Mouse (Mus musculus) retina, embryonic 14.5 days (tissue): ENCODE data around the gene Hoxa10.
A peak's percentile ranks its signal among the peaks of the same experiment; 100 is the strongest.

Experiments
- DNase-seq: peaks from one replicate; pipeline ENCODE4 v3.0.0-alpha.2; 2015; ENCODE audit warnings: low spot score

The Hoxa10 gene

DNA sequence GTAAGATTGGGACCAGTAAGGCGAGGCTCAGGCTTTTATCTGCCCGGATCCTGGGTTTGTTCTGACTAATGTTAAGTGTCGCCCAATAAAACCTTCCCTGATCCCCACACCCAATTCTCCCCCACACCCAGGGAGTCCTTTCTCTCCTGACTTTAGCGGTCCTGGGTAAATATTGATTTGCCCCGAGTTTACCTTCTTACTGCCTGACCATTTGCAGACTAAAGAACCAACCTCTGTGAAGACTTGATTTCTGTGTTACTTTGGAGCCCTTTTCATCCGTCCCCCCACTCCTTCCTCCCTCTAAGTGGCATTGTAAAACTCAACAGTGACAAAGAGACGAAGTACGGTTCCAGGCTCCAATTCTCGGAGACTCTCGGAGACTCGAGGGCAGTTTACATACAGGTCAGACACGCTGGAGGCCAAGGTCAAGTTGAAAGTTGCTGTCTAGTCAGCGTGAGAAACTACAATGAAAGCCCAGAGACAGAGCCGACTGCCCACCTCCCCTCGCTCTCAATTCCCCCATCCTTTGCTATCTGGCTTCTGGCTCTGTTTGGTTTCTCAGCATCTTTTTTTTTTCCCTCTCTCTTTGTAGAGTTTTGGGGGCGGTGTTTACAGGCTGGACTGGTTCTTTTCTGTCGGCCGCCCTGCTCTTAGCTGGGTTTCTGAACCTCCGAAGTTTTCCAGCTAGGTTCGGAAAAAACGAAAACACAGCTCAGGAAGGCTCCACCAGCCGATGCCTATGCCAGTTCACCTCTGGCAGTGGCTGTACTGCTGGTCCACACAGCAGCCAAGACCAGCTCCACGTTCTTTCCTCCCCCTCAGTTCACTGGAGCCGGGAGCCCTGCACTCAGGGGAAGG lies 22.0 kb upstream of the Hoxa10 start:
- no peak for DNase-seq

DNA sequence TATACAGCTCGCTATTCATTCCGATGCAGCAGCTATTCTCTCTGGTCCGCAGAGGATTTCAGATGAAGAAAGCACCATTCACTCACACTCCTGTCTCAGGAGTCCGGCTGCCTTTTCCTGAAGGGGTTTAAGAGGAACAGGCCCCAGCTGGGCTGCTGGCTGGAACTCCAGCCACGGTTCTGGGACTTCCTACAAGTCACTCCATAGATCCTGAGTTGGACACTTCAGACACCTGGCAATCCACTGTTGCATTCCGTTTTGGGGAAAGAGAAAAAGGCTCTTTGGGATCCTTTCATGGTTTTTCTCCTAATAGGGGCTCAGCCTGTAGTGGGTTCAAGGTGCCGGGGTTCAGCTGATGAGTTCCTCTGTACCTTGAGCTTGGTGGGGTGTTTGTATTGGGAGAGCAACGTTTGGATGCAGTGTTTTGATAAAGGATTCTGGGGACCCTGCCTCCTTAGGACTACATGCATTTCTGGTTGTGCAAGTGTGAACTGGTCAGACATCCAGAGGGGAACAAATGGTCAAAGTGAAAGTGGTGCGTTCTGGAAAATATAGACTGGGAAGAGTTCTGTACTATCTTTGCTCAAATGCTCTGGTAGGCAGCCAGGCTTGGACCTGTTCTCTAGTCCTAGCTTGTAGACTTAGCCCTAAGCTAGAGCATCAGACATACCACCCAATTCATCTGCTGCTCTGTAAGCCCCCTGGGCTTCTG lies 21.3 kb upstream of the Hoxa10 start:
- DNase-seq, result no peak

DNA sequence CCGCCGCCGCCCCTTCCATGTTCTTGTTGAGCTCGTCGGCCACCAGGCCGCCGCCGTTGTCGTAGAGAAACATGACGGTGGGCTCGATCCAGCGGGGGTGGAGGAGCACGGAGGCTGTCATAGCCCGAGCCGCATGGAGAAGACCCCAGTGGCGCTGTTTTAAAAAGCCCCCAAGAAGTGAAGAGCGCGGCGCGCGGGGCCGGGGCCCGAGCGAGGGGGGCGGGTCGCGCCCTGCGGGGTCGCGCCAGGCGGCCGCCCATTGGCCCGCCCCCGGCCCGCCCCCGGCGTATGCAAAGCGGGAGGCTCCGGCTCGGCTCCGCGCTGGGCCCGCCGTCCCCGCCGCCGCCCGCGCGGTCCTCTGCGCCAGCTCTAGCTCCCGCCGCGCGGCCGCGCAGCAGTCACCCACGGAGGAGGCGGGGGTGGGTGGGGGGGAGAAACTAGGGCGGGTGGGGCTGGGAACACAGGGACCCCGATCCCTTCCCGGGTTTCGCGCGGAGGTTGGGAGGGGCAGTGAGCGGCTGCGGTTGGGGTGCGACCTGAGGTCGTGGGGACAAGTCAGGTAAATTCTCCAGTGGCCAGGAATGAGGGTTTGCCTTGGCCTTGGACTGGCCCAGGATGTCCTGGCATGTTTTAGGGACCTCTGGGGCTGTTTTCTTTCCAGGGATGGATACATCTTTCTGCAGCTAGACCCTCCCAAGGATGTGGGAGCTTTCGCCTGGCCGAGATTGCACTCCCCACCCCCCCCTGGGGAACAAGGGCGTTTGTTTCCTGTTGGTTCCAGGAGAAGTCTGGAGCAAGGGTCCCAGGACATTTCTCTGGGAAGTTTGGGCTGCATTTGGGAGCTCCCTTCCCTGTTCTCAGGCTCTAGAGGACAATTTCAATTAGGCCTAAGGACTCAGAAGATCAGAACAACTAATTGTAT lies 20.3 kb upstream of the Hoxa10 start, which contains the start of gene Hoxa13:
Gene Hoxa13, minus strand, starts transcription at position 227 of the 922 bp plus-strand sequence.
- no peak for DNase-seq

DNA sequence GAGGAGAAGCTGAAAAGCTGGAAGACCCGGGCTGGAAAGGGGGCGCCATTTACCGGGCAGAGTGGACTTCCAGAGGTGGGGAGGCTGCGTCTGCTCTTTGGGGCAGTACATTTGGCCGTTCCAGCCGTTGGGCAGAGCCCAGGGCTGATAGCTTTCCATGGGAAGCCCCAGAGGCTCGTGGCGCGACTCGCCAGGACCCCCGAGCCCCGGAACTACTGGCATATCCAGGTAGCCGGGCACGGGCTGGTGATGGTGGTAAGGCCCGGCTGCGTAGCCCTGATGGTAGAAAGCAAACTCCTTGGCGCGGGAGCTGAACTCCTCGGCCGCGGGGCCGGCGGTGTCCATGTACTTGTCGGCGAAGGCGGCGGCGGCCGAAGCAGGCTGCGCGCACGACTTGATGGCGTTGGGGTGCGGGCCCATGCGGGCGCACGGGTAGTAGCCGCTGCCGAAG lies 19.2 kb upstream of the Hoxa10 start:
- DNase-seq, result no peak

DNA sequence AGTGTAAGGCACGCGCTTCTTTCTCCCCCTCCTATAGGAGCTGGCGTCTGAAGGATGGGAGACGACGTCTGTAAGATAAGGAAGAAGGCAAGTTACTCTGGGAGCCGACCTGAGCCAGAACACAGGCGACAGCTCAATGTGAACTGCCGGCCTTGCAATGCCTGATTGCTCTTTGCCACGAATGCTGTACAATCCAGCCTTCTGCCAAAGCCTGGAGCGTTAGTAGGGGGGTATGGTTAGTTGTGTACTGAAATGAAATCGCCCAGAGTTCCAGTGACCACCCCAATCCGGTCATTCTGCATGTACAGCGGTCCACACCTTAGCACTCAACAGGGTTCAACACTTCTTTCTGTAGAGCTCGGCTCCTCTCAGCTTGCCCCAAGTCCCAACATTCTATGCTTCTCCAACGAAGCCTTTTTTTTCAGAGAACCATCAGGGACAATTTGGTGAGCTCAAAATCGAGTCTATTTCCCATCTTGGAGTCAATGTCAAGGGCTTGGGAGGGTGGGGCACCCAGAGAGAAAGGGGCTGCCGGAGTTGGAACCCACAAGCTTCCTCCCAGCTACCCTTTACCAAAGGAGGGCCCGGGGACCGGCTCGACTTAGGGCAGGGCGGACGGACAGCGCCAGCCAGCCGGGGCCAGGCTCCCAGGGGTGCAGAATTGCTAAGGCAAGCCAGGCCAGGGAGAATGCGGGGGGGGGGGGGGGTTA lies 18.6 kb upstream of the Hoxa10 start:
- DNase-seq, result no peak

DNA sequence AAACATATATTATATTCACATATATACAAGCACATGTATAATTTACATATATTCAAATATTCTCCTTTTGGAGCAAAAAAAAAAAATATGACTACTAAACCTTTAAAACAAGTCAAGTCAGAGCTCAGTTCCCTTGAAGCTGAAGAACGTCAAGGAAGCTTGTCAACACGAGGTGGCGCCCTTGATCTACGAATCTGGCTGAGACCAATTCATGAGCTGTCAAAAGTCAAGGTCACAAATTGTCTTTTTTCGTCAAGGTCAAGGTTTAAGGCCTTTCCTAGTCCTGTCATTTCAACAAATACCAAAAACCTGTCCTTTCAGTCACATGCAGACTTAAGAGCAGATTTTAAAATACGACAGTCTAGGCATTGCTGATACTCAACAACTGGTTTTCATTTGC lies 16.3 kb upstream of the Hoxa10 start:
- DNase-seq, result peak; percentile 92

DNA sequence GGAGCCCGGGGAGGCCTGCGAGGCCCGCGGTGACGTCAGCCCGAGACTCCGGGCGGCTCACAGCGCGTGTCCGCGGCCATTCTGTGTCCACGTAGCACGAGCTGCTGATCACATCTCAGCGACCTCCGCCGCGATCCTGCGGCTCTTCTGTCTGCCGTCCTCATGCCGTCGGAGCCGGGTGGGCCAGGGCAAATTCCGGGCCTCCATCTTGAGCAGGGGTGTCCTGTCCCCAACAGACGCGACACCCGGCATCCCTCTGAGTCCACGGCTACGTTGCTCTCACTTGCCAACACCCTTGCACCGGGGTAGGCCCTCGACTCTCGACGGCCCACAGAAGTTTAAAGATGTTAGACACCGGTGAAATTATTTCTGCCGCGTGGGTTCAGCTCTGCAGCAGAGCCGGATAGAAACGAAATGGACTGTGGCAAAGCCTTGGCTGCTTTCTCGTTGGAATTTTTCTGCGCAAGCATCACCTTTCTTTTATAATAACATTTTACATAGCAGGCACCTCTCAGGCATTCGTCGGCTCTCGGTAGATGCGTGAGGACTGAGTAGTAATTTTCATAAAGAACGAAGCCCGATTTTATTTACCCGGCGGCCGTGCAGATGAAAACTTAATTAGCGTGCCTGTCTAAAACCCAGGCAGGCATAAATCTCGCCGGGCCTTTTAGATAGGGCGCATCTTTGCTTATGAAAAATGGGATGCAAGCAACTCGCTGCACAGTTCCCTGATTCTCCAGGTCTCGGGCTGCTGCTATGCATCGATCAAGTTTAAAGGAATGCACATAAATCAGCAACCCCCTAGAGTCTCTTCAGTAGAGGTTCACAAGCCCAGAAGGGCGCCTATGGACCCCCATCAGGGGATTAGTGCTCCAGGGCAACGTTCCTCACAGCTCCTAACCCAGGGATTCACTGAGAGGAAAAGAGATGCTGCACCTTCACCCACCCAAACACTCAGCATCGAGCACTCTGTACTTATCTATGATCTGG lies 13.2 kb upstream of the Hoxa10 start:
- peak; percentile 53 for DNase-seq

DNA sequence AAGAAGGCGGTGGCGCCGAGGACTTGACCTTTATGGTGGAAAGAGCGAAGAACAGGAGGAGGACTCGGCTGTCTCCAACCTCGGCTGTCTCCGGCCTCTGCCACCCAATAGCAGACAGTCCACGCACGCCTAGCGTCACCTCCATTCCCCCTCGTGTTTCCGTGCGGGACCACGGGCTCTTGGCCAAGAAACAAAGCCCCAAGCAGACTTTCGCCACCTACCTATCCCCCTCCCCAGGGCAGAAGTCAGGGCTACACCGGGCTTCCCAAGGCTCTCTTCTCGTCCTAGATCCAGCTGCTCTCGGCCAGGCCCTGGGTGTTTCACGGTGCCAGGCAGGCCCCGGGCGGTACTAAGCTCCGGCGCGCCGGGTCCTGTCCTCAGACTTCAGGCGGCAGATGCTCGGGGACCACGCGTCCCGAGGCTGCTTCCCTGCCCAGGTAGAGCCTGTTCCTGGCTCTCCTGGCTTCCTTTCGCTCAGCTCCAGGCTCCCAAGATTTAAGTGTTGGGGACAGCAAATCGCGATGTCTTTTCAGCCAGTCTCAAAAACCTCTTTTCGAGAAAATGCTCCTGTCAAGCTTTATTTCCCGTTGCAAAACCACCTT lies 12.2 kb upstream of the Hoxa10 start:
- no peak for DNase-seq

DNA sequence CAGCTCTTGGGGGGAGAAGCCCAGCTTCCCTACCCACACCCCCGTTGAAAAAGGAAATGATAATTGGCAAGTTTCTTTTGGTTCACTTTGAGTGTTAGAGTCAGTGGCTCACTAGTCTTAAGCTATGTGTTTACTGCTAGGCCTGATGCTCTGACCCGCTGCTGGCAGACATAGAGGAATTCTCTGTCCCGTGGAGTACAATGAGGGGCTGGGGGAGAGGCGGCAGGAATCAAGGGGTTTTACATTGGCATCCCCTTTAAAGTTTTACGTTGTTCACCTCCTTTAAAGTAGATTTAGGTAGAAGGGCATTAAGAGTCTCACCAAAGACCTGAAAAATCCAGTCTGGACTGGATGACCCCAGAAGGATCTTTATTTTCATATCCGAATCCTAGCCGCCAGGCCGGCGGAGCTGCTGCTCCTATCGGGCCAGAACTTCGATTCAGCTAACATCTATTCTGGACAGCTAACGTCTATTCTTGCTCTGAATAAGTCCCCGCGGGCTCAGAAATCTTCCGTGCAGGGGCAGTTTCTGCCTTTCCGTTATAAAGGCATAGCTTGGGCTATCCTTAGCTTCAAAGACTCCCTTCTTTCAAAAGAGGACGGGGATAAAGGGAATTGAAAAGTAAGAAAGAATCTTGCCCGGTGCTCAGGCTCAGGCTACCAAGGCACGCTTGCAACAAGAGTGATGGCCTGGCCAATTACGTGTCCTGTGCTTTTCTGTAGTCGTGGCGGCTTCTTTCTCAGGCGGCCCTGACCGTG lies 11.5 kb upstream of the Hoxa10 start:
- no peak for DNase-seq

DNA sequence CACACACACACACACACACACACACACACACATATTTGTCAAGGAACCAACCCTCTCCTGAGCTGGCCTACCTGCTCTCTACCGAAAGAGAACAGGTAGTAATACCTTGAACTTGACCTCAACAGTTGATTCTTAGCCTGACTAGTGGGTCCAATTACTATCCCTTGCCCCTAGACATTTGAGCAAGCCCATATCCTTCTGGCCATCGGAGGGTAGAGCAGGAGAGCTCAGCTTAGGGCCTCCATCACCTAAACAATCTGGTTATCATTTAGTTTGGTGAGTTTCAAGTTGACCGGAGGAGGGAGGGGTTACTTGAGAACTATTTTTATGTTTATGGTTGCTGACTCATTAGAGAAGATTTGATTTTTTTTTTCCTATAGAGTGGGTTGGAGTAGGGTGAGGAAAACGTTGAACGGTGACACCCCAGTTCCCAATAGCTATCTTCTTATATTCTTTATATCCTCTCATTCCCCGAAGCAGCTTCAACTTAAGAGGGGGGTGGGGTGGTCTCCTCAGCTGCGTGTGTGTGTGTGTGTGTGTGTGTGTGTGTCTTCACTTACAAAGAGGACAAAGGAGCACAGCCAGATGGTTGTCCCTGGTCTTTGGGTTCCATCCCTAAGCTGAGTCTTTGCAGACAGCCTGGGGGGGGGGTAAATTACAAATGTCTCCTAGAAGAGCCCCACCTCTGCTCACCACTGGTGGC lies 10.7 kb upstream of the Hoxa10 start:
- no peak for DNase-seq

DNA sequence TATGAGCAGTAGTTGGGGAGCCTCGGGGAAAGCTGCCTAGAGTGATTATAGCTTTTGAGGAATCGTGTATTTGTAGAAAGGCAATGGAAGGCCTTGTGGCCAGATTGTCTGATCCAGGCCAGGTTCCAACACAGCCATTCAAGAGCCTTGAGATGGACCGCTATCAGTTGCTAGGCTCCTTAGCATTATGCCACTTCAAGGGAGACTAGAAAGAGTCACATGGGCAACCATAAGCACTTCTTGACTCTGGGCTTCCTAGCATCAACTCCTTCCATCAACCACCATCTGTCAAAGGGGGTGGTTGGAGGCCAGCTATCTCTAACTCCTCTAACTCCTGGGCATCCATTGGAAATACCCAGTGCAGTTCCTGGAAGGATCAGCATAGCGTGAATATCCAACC lies 9.2 kb upstream of the Hoxa10 start:
- no peak for DNase-seq

DNA sequence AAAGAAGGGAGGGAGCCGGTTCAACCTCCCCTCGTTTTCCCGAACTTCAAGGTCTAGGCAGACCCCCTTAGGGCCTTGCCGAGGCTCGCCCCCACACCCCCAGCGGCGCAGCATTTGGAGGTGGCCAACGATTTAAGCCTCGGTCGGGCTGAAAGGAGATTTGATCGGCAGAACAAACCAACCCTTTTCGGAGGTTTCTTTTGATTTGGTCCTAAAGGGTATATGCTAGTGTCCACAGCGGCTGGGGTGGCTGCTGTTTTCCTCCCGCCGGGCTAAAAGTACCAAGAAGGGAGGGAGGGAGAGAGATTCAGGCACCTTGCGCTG lies 8.7 kb upstream of the Hoxa10 start:
- DNase-seq, result no peak

DNA sequence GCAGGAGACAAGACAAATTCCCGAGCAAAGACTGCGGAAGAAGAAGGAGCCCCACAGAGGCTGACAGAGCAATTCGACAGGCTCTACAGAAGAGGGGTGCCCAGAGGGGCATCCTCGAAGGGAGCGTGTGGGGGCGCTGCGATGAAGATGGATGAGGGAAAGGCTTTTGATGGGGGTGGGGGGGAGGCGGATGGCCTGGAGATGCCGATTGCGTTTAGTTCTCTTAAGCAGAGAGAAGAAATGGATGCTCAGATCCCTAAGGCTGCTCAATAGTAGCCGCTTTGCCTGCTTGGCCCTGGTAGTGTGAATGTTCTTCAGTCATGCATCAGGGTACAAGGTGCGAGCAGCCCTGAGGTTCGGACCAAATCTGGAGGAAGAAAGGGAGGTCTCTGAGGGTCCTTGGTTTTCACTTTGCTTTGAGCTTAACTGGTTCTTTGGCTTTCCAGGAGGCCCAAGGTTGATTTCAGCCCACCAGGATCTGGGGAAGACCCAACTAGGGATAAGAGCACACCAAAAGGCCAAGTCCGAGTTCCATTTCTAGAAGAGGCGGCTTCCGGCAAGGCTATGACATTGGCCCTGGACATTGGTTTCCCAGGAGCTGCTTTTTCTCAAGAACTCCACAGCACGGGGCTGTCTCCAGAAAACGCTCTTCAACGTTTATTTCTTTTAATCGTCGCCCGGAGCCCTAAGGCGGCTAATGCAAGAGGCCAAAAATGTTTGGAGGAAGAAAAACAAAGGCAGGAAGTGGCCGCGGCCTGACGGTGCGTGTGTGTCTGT lies 8.2 kb upstream of the Hoxa10 start:
- DNase-seq, result no peak

DNA sequence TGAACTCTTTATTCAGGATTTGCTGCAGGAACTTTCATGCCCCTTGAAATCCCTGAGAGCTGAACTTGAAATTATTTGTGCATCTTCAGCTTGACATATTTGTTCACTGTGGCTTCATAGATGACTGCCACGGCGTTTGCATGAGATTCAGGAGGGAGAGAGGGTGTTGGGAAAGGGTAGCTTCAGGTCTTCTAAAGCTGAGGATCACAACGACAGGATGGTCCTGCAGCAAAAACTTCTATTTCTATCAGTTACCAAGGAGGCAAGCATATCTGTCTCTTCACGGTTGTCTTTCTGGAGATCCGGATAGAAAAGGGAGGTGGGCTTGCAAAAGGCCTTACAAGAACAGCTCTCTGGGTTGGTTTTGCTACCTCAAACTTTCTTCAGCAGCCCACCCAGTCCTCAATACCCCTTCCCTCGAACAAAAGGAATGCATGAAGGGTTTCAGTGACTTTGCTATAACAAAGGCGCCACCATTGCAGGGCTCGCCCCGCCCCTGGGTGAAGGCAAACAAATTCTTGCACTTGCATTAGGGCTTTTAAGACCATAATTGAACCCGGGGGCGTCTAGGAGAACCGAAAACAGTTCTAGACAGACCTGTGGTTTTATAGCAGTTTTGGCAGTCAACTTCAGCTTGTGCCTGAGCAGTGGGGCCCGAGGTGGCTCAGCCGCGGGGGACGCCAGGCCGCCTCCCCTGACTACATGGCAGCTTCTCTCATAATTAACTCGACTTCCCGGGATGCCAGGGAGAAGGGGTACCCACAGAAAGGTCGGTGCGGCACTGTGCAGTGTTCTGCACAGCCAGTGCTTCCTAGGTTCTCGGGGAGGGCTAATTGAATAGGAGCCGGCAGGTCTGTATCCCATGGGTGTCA lies 7.3 kb upstream of the Hoxa10 start:
- no peak for DNase-seq

DNA sequence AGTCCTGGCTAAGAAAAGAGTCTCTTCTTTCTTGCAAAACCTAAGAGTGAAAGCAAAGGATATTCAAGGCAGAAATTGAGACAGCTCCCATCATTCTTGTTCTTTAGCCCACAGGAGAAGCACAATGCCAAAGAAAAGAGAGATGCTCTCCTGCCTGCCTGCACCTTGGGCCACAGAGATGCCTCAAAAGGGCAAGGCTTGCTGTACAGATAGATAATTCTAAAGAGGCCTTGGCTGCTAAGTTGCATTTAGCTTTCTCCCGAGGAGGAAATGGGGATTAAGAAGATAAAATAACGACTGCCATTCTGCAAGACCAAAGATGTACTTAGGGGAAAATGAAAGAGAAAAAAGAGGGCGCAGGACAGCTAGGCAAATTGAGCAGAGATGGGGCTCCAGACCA lies 6.3 kb upstream of the Hoxa10 start:
- no peak for DNase-seq

DNA sequence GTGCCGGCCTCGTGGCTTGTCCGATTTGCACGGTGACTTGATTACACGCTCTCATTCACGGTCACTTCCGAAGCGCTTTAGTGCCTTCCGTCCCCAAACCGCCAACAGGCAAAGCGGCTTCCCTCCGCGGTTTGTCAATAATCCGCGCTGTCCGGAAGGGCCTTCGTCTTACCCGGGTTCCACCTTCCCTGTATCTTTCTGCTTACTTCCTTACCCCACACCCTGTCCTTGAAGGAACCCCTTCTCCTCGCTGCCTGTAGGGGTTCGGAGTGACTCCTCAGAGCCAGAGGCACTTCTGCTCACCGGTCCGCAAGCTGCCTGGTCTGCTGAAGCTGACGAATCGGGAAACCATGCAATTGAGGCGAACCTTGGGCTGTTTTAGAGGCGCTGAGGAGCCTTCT lies 5.7 kb upstream of the Hoxa10 start:
- DNase-seq, result no peak

DNA sequence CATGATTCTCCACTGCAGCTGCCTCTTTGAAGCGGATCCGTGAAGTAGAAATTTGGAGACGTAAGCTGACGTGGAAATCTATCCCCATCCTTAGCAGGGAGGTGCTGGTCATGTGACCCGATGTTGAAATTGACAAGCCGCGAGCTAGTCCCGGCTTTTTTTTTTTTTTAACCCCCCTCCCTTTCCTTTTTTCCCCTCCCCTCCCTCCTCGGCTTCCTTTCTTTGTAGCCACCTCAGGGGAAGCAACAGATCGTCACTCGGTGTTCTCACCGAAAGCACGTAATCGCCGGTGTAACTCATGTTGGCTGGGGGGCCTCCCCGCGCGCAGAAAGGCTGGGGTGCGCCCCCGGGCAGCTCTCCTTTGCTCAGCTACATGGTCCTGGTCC lies 5.1 kb upstream of the Hoxa10 start, which contains the start of gene Hoxa11:
Gene Hoxa11, minus strand, starts transcription at position 54 of the 386 bp plus-strand sequence.
- DNase-seq, result no peak
